Mouse (Mus musculus) skeletal muscle tissue, adult 2 months (tissue): ENCODE data around the gene Sdf2.
A peak's percentile ranks its signal among the peaks of the same experiment; 100 is the strongest.

Experiments
- DNase-seq: peaks from one replicate; pipeline ENCODE4 v3.0.0-alpha.2; 2012; ENCODE audit warnings: low read depth, low spot score

Sdf2 gene

GRCm38 (mm10) chr11:78245627-78246317, at the start of gene Sdf2, which contains the start of gene Supt6:
Sdf2 (plus strand) TSS chr11:78245746.
Supt6 (minus strand) TSS chr11:78245987.
- DNase-seq, result peak; percentile 72

- no peak for DNase-seq
Observed at GRCm38 (mm10) chr11:78202372-78202771, 43.2 kb upstream of the Sdf2 start.

GRCm38 (mm10) chr11:78204287-78204686, 41.3 kb upstream of the Sdf2 start:
- DNase-seq, result no peak

- no peak for DNase-seq
Observed at GRCm38 (mm10) chr11:78205361-78206206, 40.0 kb upstream of the Sdf2 start.

GRCm38 (mm10) chr11:78207190-78207589, 38.4 kb upstream of the Sdf2 start:
- no peak for DNase-seq

GRCm38 (mm10) chr11:78209886-78210285, 35.7 kb upstream of the Sdf2 start:
- no peak for DNase-seq

- DNase-seq, result no peak
Observed at GRCm38 (mm10) chr11:78210615-78211014, 34.9 kb upstream of the Sdf2 start.

- no peak for DNase-seq
Observed at GRCm38 (mm10) chr11:78211513-78211912, 34.0 kb upstream of the Sdf2 start.

GRCm38 (mm10) chr11:78213086-78213817, 32.3 kb upstream of the Sdf2 start:
- no peak for DNase-seq

GRCm38 (mm10) chr11:78215709-78216317, 29.7 kb upstream of the Sdf2 start:
- no peak for DNase-seq

- DNase-seq, result peak; percentile 37
Observed at GRCm38 (mm10) chr11:78223586-78223985, 22.0 kb upstream of the Sdf2 start.

- DNase-seq, result no peak
Observed at GRCm38 (mm10) chr11:78231518-78231917, 14.0 kb upstream of the Sdf2 start.

- DNase-seq, result peak; percentile 42
Observed at GRCm38 (mm10) chr11:78240193-78240857, 5.2 kb upstream of the Sdf2 start.

- DNase-seq, result no peak
Observed at GRCm38 (mm10) chr11:78245261-78245626, 302 bp upstream of the Sdf2 start.

GRCm38 (mm10) chr11:78246318-78247011, 919 bp downstream of the Sdf2 start:
- DNase-seq, result no peak

GRCm38 (mm10) chr11:78247012-78247348, 1.4 kb downstream of the Sdf2 start:
- no peak for DNase-seq

- no peak for DNase-seq
Observed at GRCm38 (mm10) chr11:78247727-78248140, 2.2 kb downstream of the Sdf2 start.

GRCm38 (mm10) chr11:78256618-78257017, 11.1 kb downstream of the Sdf2 start:
- no peak for DNase-seq

GRCm38 (mm10) chr11:78260489-78261258, 15.1 kb downstream of the Sdf2 start:
- DNase-seq, result no peak
